Mouse (Mus musculus) embryonic stem cell, embryonic (primary cell): ENCODE data around the gene Pnrc2.

ENCODE experiments used
- CTCF ChIA-PET, 4 experiments: fragments of 300-600 bp in 2 of 4; fragments of 350-600 bp in 2 of 4; sonication (Branson Sonifier 250); formaldehyde crosslinking; loops; one replicate each; lab custom pipeline; 2022; ENCODE audit warnings: inconsistent platforms in 2 of 4; lab: Charles Lee
- POLR2A ChIA-PET, 4 experiments: fragments of 300-600 bp in 2 of 4; fragments of 350-600 bp in 2 of 4; sonication (Branson Sonifier 250); formaldehyde crosslinking; loops; one replicate each; lab custom pipeline; 2022; ENCODE audit warnings: antibody characterized with exemption in 4 of 4, inconsistent platforms in 1 of 4; lab: Charles Lee

Pnrc2 gene

GRCm38 (mm10) chr4:135883881-135884516, 10.3 kb upstream of the Pnrc2 start:
- POLR2A ChIA-PET, result interaction anchor here in 3 of 4 experiments (0.8 to 4.3 kb wide), 18 partner anchors 8 to 165 kb away, joined by 3 to 31 read pairs (median 4); partner anchors contain the start of genes Pnrc2 (in 2 of the 3), Fuca1 (in 1 of the 3), Gale (in 1 of the 3) and Srsf10 (in 1 of the 3)
- CTCF ChIA-PET, result interaction anchor here in 3 of 4 experiments (0.6 to 2.7 kb wide), 9 partner anchors 8 to 116 kb away, joined by 3 to 11 read pairs (median 4); partner anchors contain the start of gene Fuca1 (in 1 of the 3)

- CTCF ChIA-PET, result interaction anchor here in 2 of 4 experiments (0.7 to 2.7 kb wide), 5 partner anchors 10 to 75 kb away, joined by 3 to 11 read pairs (median 3); partner anchors contain the start of gene Fuca1 (in 1 of the 2)
Measured at GRCm38 (mm10) chr4:135883401-135883851, 9.8 kb upstream of the Pnrc2 start.

GRCm38 (mm10) chr4:135882023-135882422, 8.4 kb upstream of the Pnrc2 start:
- ChIA-PET CTCF (interaction anchor here in 1 of 4 experiments (2.7 kb wide), 1 partner anchor 38 kb away, joined by 11 read pairs; the partner anchor contains the start of gene Fuca1), POLR2A (interaction anchor here in 1 of 4 experiments (1.2 to 1.8 kb wide), 2 partner anchors 9 to 11 kb away, joined by 3 to 6 read pairs; no protein-coding TSS in a partner anchor)

More at GRCm38 (mm10) chr4:135883401-135883851, 9.8 kb upstream of the Pnrc2 start:
- POLR2A ChIA-PET, result interaction anchor here in 3 of 4 experiments (0.5 to 4.3 kb wide), 16 partner anchors 8 to 1847 kb away, joined by 3 to 31 read pairs (median 4); partner anchors contain the start of genes Pnrc2 (in 2 of the 3), Gale (in 1 of the 3) and Srsf10 (in 1 of the 3)

- ChIA-PET POLR2A (interaction anchor here in 3 of 4 experiments (0.7 to 1.8 kb wide), 6 partner anchors 10 to 196 kb away, joined by 3 to 6 read pairs (median 4); partner anchors contain the start of gene Cnr2 (in 1 of the 3)), CTCF (interaction anchor here in 2 of 4 experiments (0.7 to 0.9 kb wide), 2 partner anchors 74 to 629 kb away, joined by 3 read pairs; no protein-coding TSS in a partner anchor)
Measured at GRCm38 (mm10) chr4:135880576-135880975, 6.9 kb upstream of the Pnrc2 start.

- ChIA-PET POLR2A (interaction anchor here in 3 of 4 experiments (0.7 to 12.5 kb wide), 6 partner anchors 8 to 21 kb away, joined by 3 to 318 read pairs (median 4); partner anchors contain the start of genes Cnr2 (in 1 of the 3) and Srsf10 (in 1 of the 3)), CTCF (interaction anchor here in 2 of 4 experiments (0.7 to 1.7 kb wide), 3 partner anchors 40 to 628 kb away, joined by 3 to 7 read pairs (median 3); partner anchors contain the start of gene Fuca1 (in 1 of the 2))
Measured at GRCm38 (mm10) chr4:135880018-135880417, 6.4 kb upstream of the Pnrc2 start.

GRCm38 (mm10) chr4:135879021-135879420, 5.4 kb upstream of the Pnrc2 start:
- POLR2A ChIA-PET, result interaction anchor here in 3 of 4 experiments (0.5 to 12.5 kb wide), 12 partner anchors 9 to 246 kb away, joined by 3 to 318 read pairs (median 3); partner anchors contain the start of genes Cnr2 (in 1 of the 3) and Srsf10 (in 1 of the 3)
- CTCF ChIA-PET, result interaction anchor here in 3 of 4 experiments (0.5 to 1.7 kb wide), 4 partner anchors 41 to 417 kb away, joined by 4 to 7 read pairs (median 4); partner anchors contain the start of gene Fuca1 (in 1 of the 3)

- ChIA-PET CTCF (interaction anchor here in 2 of 4 experiments (1.2 to 2.2 kb wide), 3 partner anchors 12 to 74 kb away, joined by 4 to 9 read pairs (median 7); no protein-coding TSS in a partner anchor), POLR2A (interaction anchor here in 3 of 4 experiments (0.6 to 12.5 kb wide), 12 partner anchors 8 to 538 kb away, joined by 3 to 318 read pairs (median 6); partner anchors contain the start of genes Srsf10 (in 2 of the 3) and Gale (in 1 of the 3))
Measured at GRCm38 (mm10) chr4:135877742-135878141, 4.1 kb upstream of the Pnrc2 start.

GRCm38 (mm10) chr4:135876583-135877020, 3.0 kb upstream of the Pnrc2 start:
- POLR2A ChIA-PET, result interaction anchor here (0.5 to 12.5 kb wide), 53 partner anchors 8 to 734 kb away, joined by 3 to 318 read pairs (median 4); partner anchors contain the start of genes Srsf10 (in 3 of the 4), Cnr2 (in 1 of the 4), Fuca1 (in 1 of the 4) and Gale (in 1 of the 4)
- CTCF ChIA-PET, result interaction anchor here (0.5 to 2.2 kb wide), 18 partner anchors 8 to 1360 kb away, joined by 3 to 9 read pairs (median 4); no protein-coding TSS in a partner anchor

GRCm38 (mm10) chr4:135875991-135876582, 2.4 kb upstream of the Pnrc2 start:
- POLR2A ChIA-PET, result interaction anchor here (0.5 to 12.5 kb wide), 47 partner anchors 9 to 734 kb away, joined by 3 to 318 read pairs (median 4); partner anchors contain the start of genes Srsf10 (in 3 of the 4), Cnr2 (in 1 of the 4), Fuca1 (in 1 of the 4) and Hmgcl (in 1 of the 4)
- CTCF ChIA-PET, result interaction anchor here (0.5 to 2.2 kb wide), 19 partner anchors 8 to 1360 kb away, joined by 3 to 9 read pairs (median 4); no protein-coding TSS in a partner anchor

GRCm38 (mm10) chr4:135875546-135875945, 1.9 kb upstream of the Pnrc2 start:
- ChIA-PET POLR2A (interaction anchor here in 2 of 4 experiments (1.0 to 12.5 kb wide), 18 partner anchors 9 to 271 kb away, joined by 3 to 318 read pairs (median 12); partner anchors contain the start of genes Srsf10 (in 2 of the 2), Cnr2 (in 1 of the 2), Fuca1 (in 1 of the 2) and Rpl11 (in 1 of the 2)), CTCF (interaction anchor here in 1 of 4 experiments (1.2 to 1.7 kb wide), 2 partner anchors 9 to 13 kb away, joined by 3 to 4 read pairs; no protein-coding TSS in a partner anchor)

GRCm38 (mm10) chr4:135874564-135875535, 1.2 kb upstream of the Pnrc2 start:
- POLR2A ChIA-PET, result interaction anchor here (0.6 to 12.5 kb wide), 26 partner anchors 9 to 1806 kb away, joined by 3 to 318 read pairs (median 5); partner anchors contain the start of genes Cnr2 (in 2 of the 4), Srsf10 (in 2 of the 4), Pithd1 (in 1 of the 4) and Rpl11 (in 1 of the 4)
- CTCF ChIA-PET, result interaction anchor here in 2 of 4 experiments (0.6 to 1.7 kb wide), 5 partner anchors 9 to 52 kb away, joined by 3 to 9 read pairs (median 4); partner anchors contain the start of gene Fuca1 (in 1 of the 2)

- CTCF ChIA-PET, result interaction anchor here in 2 of 4 experiments (1.1 to 1.3 kb wide), 2 partner anchors 17 kb away, joined by 3 to 4 read pairs; no protein-coding TSS in a partner anchor
- POLR2A ChIA-PET, result interaction anchor here (0.5 to 12.5 kb wide), 35 partner anchors 10 to 433 kb away, joined by 3 to 318 read pairs (median 4); partner anchors contain the start of genes Srsf10 (in 4 of the 4), Fuca1 (in 2 of the 4), Cnr2 (in 1 of the 4) and Hmgcl (in 1 of the 4)
Measured at GRCm38 (mm10) chr4:135872589-135873391, 860 bp downstream of the Pnrc2 start.

- POLR2A ChIA-PET, result interaction anchor here (0.5 to 12.5 kb wide), 24 partner anchors 9 to 432 kb away, joined by 3 to 318 read pairs (median 6); partner anchors contain the start of genes Srsf10 (in 4 of the 4), Cnr2 (in 1 of the 4), Fuca1 (in 1 of the 4) and Tcea3 (in 1 of the 4)
- CTCF ChIA-PET, result interaction anchor here in 1 of 4 experiments (1.3 kb wide), 1 partner anchor 17 kb away, joined by 4 read pairs; no protein-coding TSS in a partner anchor
Measured at GRCm38 (mm10) chr4:135872015-135872414, 1.6 kb downstream of the Pnrc2 start.
